Mouse (Mus musculus) testis, postnatal 14 days (tissue): ENCODE measurements around the gene Mxi1.
A peak's percentile ranks its signal among the peaks of the same experiment; 100 is the strongest.

Source experiments
- DNase-seq: peaks from one replicate; pipeline ENCODE4 v3.0.0; 2021; ENCODE audit warnings: low spot score

Gene Mxi1

DNA sequence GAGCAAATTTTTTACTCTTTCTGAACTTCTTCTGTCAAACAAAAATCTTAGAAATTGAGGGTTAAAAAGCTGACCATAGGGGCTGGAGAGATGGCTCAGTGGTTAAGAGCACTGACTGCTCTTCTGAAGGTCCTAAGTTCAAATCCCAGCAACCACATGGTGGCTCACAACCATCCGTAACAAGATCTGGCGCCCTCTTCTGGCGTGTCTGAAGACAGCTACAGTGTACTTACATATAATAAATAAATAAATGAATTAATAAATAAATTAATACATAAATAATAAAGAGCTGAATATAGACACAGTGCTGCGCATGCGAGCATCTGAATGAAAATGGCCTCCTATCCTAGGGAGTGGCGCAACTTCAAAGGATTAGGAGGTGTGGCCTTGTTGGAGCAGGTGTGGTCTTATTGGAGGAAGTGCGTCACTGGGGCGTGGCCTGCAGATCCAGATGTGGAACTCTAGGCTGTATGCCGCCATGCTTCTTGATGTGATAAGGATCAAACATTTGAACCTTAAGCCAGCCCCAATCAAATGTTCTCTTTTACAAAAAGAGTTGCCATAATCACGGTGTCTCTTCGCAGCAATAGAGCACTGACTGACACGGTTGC is 12.2 kb downstream of the Mxi1 start:
- peak; percentile 69 for DNase-seq

- DNase-seq: no peak
Observed at GRCm38 (mm10) chr19:53324866-53325265, 14.5 kb downstream of the Mxi1 start.

DNA sequence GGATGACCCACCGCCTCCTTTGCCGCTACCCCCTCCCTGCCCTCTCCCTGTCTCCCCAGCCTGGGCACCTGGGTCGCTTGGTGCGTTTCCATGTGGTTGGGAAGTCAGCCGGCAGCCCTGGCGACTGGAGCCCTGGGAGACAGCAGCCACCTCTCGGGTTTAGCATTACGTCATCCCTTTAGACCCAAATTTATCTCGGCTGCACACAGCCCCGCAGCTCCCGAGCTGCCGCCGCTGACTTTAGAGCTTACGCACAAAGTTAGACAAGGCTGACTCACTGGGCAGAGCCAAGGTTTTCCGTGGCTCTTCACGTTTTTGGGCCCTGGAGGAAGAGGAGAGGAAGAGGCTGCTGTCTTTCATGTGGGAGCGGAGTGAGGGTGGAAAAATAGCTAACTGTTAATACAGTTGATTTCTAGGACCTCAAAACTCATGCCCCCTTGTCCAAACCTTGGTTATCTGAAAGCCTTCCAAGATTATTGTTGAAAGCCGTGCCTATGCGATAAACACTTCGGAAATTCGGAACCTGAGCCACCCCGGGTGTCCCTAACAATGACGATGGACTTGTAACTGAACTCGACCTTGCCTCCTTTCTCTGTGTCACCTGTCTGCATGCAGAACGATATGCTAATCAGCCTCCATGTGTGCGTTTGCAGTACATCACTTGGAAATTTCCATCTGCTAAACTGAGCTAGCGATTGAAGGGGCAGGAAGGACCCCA is 15.4 kb downstream of the Mxi1 start:
- DNase-seq: no peak

GRCm38 (mm10) chr19:53328116-53328515 is 17.8 kb downstream of the Mxi1 start:
- no peak for DNase-seq

DNA sequence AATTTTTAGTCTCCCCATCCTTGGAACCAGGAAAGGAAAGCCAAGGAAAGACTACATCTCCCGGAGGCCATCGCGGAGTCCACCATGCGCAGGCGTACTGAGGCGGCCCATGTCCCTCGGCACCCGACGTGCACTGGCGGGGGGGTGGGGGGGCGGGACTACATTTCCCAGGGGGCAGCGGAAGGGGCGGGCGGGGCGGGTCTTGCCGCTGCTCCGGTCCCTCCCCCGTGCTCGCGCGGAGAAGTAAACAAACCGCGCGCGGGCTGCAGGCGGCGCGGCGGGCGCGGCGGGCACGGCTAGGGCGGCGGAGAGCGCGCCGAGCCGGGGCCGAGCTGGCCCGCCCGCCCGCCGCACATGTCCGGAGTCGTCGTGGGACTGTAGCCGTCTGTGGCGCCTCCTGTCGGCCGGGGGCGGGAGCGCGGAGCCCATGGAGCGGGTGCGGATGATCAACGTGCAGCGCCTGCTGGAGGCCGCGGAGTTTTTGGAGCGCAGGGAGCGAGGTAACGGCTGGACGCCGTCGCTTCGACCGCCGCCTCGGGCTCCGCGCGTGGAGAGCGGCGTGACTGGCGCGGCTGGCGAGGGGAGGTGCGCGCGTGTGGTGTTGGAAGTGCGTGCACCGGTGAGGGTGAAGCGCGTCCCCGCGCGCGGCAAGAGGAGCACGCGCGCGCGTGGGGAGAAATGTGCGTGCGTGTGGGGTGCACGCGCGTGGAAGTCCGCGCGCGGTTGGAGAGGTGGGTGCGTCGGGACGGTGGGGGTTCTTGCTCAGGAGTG is 19.1 kb downstream of the Mxi1 start:
- DNase-seq: peak; percentile 92

- DNase-seq: peak; percentile 85
Observed at GRCm38 (mm10) chr19:53329992-53330381, 19.7 kb downstream of the Mxi1 start.

DNA sequence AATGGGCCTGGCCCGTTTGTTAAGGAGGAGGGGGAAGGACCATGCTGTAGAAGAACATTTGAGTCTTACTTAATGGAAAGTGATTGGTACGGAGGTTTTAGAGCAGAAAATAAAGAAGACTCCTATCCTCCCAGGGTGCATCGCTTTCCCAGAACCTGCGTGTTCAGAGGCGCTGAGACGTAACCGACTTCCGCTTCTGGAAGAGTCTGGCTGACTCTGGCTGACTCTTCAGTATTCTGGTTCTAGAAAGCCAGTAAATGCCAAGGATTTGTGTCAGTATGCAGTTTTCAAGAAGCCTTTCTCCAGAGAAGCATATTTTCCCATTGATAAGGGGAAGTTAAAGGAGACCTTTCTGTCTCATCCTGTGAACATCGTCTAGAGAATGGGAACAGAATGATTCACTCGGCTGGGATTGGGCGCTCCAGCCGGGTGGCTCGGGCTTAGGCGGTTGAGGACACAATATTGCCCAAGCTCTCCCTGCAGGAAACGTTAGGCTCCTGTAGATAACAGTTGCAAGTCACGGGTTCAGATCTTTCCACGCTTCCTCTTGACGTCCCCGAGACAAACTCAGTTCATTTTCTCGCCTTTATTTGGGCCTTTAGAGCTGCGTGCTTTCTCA is 21.7 kb downstream of the Mxi1 start:
- DNase-seq: no peak

- no peak for DNase-seq
Observed at GRCm38 (mm10) chr19:53333730-53334129, 23.4 kb downstream of the Mxi1 start.

GRCm38 (mm10) chr19:53335241-53335640 is 24.9 kb downstream of the Mxi1 start:
- DNase-seq: no peak

GRCm38 (mm10) chr19:53340423-53340822 is 30.1 kb downstream of the Mxi1 start:
- no peak for DNase-seq

- no peak for DNase-seq
Observed at GRCm38 (mm10) chr19:53343174-53343881, 33.0 kb downstream of the Mxi1 start.

DNA sequence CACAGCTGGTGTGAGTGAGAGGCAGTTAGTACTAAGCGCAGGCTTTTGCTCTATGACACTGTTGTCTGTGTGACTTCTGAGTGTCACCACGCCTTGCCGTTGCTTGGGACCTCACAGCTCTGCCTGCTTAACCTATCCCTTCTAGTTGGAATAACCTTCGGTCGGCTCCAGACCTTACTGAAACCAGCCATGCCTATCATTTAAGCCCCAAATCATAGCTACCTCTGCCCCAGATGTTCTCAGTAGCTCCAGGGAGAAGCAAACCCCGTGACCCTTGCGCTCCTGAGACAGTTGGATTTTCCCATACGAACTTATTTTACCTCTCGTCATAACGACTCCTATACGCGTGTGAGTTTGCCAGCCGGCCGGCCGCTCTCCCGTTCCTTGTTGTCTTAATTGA is 33.7 kb downstream of the Mxi1 start:
- no peak for DNase-seq

DNA sequence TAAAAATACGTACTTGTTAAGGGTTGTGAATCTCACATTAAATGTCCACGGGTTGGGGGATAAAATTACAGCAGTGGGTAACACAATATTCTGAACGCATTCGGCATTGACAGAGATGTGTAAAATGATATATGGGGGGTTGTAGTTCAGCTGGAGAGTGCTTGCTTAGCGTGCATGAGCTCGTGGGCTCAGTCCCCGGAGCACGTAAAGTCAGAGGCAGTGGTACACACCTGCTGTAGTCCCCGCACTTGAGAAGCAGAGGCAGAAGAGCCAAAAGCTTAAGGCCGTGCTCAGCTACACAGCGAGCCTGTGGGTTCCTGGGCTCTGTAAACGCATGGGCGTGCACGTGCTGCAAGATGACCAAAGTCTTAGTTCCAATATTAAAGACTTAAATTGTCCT is 35.4 kb downstream of the Mxi1 start:
- DNase-seq: no peak

DNA sequence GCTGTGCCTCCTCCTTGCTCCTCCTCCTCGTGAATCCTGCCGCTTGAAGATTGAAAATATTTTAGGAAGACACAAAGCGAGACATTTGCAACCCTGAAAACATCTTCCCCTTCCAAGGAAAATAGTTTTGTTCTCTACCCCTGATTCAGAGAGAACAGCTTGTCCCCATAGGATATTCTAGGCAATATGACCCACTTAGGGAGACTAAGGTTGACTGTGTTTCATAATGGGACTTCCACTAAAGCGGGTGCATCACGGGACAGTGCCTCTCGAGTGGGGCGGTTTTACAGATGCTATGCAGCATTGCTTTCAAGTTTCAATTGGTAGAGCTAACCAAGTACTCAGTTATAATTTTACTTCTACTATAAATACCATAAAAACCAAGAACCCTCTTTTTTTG is 43.5 kb downstream of the Mxi1 start:
- DNase-seq: no peak

DNA sequence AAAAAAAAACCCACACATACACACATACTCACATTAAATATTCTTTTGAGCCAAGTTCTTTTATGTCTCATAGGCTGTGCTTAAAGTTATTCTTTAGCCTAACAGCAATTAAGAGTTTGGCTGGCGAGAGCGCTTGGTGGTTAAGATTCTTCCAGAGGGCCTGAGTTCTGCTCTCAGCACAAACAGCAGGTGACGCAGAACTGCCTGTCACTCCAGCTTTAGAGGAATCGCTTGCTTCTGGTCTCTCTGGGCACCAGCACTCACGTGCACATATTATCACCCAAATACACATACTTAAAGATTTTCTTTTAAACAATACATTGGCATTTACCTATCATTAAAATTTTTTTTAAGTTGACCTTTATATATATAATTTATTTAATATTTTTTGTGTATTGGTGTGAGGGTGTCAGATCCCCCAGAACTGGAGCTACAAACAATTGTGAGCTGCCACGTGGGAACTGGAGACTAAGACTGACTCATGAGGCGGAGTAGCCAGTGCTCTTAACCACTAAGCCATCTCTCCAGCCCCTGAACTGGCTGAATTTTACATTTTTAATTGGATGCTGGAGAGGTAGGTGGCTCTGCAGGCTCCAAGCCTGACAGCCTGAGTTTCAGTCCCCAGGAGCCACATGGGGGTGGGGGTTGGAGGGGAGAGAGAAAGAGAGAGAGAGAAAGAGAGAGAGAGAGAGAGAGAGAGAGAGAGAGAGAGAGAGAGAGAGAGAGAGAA is 44.1 kb downstream of the Mxi1 start:
- DNase-seq: no peak

- no peak for DNase-seq
Observed at GRCm38 (mm10) chr19:53355065-53355464, 44.7 kb downstream of the Mxi1 start.

- no peak for DNase-seq
Observed at GRCm38 (mm10) chr19:53359160-53360033, 49.1 kb downstream of the Mxi1 start.

DNA sequence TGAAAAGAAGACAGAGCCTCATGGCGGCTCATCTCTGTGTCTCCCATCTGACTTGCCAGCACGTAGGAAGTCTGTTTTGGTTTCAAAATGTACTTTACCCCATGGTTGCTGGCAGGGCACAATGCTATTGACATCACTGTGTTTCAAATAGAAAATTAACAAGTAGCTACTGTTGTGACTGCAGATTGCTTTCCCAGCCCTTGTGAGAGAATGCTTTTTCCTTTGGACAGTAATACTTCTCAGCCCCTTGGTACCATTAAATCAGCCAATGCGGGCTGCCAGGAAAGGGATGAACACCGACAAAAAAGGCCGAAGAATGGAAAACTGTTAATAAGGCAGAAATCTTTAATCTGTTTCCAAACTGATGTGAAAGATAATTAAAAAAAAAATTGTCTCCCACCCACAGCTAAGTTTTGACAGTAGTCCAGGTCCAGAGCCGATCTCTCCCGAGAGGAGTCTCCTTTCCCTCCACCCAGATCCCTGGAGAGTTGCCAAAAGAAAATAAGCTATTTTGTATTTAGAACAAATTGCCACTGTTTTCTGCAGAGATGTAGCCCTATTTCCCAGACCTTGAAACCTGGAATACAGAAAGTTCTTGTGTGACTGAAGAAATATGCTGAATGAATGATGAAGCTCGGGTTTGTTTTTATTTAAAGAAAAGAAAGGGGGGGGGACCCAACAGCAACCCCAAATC is 50.1 kb downstream of the Mxi1 start:
- DNase-seq: peak; percentile 54

DNA sequence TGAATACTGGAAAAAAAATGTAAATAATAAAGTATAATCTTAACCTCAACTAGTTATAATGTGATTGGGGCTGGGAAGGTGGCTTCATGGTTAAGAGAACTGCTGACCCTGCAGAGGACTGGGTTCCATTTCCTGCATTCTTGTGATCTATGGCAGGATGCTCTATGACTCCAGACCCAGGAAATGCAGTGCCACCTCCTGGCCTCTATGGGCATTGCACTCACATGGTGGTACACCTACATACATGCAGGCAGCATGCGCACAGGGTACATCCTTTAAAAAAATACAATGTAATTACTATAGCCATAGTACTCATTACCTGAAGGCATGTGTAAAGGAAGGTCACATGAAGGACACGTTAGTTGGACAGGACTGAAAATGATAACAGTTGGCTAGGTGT is 52.6 kb downstream of the Mxi1 start:
- no peak for DNase-seq

- DNase-seq: no peak
Observed at GRCm38 (mm10) chr19:53364551-53364950, 54.2 kb downstream of the Mxi1 start.
